Mouse (Mus musculus) CH12.LX (cell line): ENCODE data around the gene Psmd2.

Source experiments
- CTCF ChIP-seq, 2 experiments: IDR thresholded peaks in 1 of 2; conservative IDR thresholded peaks in 1 of 2; 2 replicates each; pipeline ENCODE4 v1.5.1; 2011 to 2012; ENCODE audit warnings: low read depth in 2 of 2, low read length in 2 of 2, improper control_type of control experiment in 1 of 2, inconsistent platforms in 1 of 2, mild to moderate bottlenecking in 1 of 2, moderate library complexity in 1 of 2
- E2F4 ChIP-seq: IDR thresholded peaks from 2 replicates; pipeline ENCODE4 v1.6.1; 2011; ENCODE audit warnings: low read depth, low read length, improper control_type of control experiment; ENCODE audit not compliant: insufficient replicate concordance
- EP300 ChIP-seq: IDR thresholded peaks from 2 replicates; pipeline ENCODE4 v1.6.1; 2011; ENCODE audit warnings: low read length, improper control_type of control experiment
- HCFC1 ChIP-seq: IDR thresholded peaks from 2 replicates; pipeline ENCODE4 v1.6.1; 2012; ENCODE audit warnings: low read depth, mild to moderate bottlenecking, inconsistent platforms, low read length, improper control_type of control experiment
- MAFK ChIP-seq: IDR thresholded peaks from 2 replicates; pipeline ENCODE4 v1.6.1; 2011; ENCODE audit warnings: low read length, improper control_type of control experiment; ENCODE audit not compliant: insufficient replicate concordance
- MAZ ChIP-seq: IDR thresholded peaks from 2 replicates; pipeline ENCODE4 v1.6.1; 2012; ENCODE audit warnings: low read depth, mild to moderate bottlenecking, inconsistent platforms, low read length, improper control_type of control experiment, moderate library complexity
- NELFE ChIP-seq: IDR thresholded peaks from 2 replicates; pipeline ENCODE4 v1.6.1; 2011; ENCODE audit warnings: low read depth, low read length, improper control_type of control experiment
- NRF1 ChIP-seq: IDR thresholded peaks from 2 replicates; pipeline ENCODE4 v1.6.1; 2014; ENCODE audit warnings: low read depth, mild to moderate bottlenecking, inconsistent platforms, low read length, improper control_type of control experiment, moderate library complexity
- POLR2A ChIP-seq: IDR thresholded peaks from 2 replicates; pipeline ENCODE4 v1.6.1; 2011; ENCODE audit warnings: low read depth, mild to moderate bottlenecking, improper control_type of control experiment, low read length
- POLR2AphosphoS2 ChIP-seq: IDR thresholded peaks from 2 replicates; pipeline ENCODE4 v1.6.1; 2011; ENCODE audit warnings: low read depth, low read length, improper control_type of control experiment
- SIN3A ChIP-seq: IDR thresholded peaks from 2 replicates; pipeline ENCODE4 v1.6.1; 2012; ENCODE audit warnings: low read length, improper control_type of control experiment, inconsistent platforms
- ZNF384 ChIP-seq: IDR thresholded peaks from 2 replicates; pipeline ENCODE4 v1.6.1; 2012; ENCODE audit warnings: low read depth, low read length, improper control_type of control experiment, inconsistent platforms

DNA sequence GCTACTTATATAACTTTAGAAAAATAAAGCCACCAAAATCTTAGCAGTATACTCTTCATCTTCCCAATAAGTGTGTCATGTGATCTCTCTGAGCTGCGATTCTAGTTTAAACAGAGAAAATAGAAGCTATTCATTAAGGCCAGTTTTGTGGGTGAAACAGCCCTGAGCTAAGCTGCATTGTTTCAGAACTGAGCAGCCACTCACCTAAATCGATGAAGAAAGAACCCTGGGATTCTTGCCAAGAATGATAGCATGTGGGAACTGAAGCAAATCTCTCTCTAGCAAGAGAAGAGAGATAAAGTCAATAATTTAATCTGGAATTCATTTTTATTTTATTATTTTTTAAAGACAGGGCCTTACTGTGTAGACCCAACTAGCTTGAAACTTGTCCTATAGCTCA is 28.2 kb upstream of the Psmd2 start:
- TF ChIP-seq ZNF384: no peak
- no peak for TF ChIP-seq POLR2A
- TF ChIP-seq NRF1: no peak
- TF ChIP-seq POLR2AphosphoS2: no peak
- TF ChIP-seq SIN3A: no peak
- no peak for TF ChIP-seq CTCF (conservative IDR thresholded peaks at IDR 0.05 in 1 of 2, IDR thresholded peaks at IDR 0.05 in 1 of 2; ENCODE audit: low read depth in 2 of 2, low read length in 2 of 2)
- no peak for TF ChIP-seq HCFC1
- no peak for TF ChIP-seq E2F4
- no peak for TF ChIP-seq MAFK
- no peak for TF ChIP-seq MAZ
- TF ChIP-seq EP300: no peak
- TF ChIP-seq NELFE: no peak
